ENCODE assay signal across 8 mouse cellular contexts in the genomic region with DNA sequence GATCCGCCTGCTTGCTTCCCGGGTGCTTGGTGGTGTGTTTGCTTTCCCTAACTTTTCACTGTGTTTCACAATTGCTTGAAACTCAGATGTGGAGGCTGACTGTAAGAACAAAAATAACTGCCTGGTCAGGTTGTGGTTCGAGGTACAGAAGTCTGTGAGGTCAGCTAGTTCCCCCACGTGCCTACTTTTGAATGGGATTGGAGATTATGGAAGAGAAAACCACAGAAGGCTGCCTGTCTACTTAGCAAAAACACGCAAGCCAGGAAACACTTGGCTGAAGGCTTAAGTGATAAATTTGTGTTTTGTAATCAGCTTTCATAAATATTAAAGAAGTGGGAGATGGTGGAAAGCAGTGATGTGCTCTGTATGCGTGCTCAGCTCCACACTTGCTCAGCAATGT.
A peak's percentile ranks its signal among the peaks of the same experiment; 100 is the strongest.
DNase-seq lines count a peak whose midpoint lies in the region; ATAC-seq and TF ChIP-seq lines count a peak whose summit lies in the region.

No protein-coding gene starts in this region.

- peaks cover 89% of the 10 kb centered on the region for H3K4me1 ChIP-seq in heart, embryonic 10.5 days
- peaks cover 17% of the 10 kb centered on the region for H3K4me1 ChIP-seq in forebrain, postnatal 0 days (ENCODE audit: insufficient read depth)
- H3K4me1 ChIP-seq in liver, embryonic 16.5 days (ENCODE audit: control insufficient read depth, low read depth, low read length) = peaks cover 63% of the 10 kb centered on the region
- peaks cover 91% of the 10 kb centered on the region for H3K4me1 ChIP-seq in thymus, adult 2 months (replicated peaks; ENCODE audit: control insufficient read depth, insufficient read depth, low read length)

- no peaks in the 10 kb centered on the region for H3K27me3 ChIP-seq in heart, embryonic 10.5 days (ENCODE audit: insufficient read depth, poor library complexity, severe bottlenecking)
- no peaks in the 10 kb centered on the region for H3K27me3 ChIP-seq in forebrain, postnatal 0 days (ENCODE audit: insufficient read depth, low read length)
- H3K27me3 ChIP-seq in liver, embryonic 16.5 days (ENCODE audit: control insufficient read depth, insufficient read depth, low read depth, low read length) = no peaks in the 10 kb centered on the region
- no peaks in the 10 kb centered on the region for H3K27me3 ChIP-seq in thymus, adult 2 months (ENCODE audit: control insufficient read depth, insufficient read depth, low read length)

- no peaks in the 10 kb centered on the region for H3K9me3 ChIP-seq in heart, embryonic 10.5 days
- no peaks in the 10 kb centered on the region for H3K9me3 ChIP-seq in forebrain, postnatal 0 days (ENCODE audit: low read length)
- H3K9me3 ChIP-seq in liver, embryonic 16.5 days (replicated peaks; ENCODE audit: control insufficient read depth, low read length) = no peaks in the 10 kb centered on the region

- H3K4me2 ChIP-seq in forebrain, postnatal 0 days (ENCODE audit: low read depth) = peak overlapping the region; percentile 36
- peak overlapping the region; percentile 49 for H3K4me2 ChIP-seq in liver, embryonic 16.5 days (ENCODE audit: low read depth, low read length)

- TF ChIP-seq CTCF in forebrain, postnatal 0 days (IDR thresholded peaks at IDR 0.05; ENCODE audit: low read depth) = no peak
- no peak for TF ChIP-seq CTCF in thymus, adult 2 months (IDR thresholded peaks at IDR 0.05; ENCODE audit: borderline replicate concordance, control insufficient read depth, extremely low read depth, insufficient read depth, low read length, poor library complexity)

- no peak for DNase-seq in heart, embryonic 10.5 days (ENCODE audit: low spot score)
- DNase-seq in heart, adult 9 months (ENCODE audit: low spot score in 2 of 2) = no peak
- peak; percentile 94 for DNase-seq in 416B (ENCODE audit: low read depth)
- DNase-seq in forebrain, postnatal 0 days = no peak
- no peak for DNase-seq in thymus, adult 2 months
- no peak for DNase-seq in left cerebral cortex, postnatal 4 days
- no peak for DNase-seq in left cerebral cortex, postnatal 10 days (ENCODE audit: extremely low spot score in 1 of 2, low spot score in 2 of 2)

- peak overlapping the region; percentile 89 for H3K27ac ChIP-seq in heart, embryonic 10.5 days
- peak overlapping the region; percentile 62 for H3K27ac ChIP-seq in forebrain, postnatal 0 days (ENCODE audit: low read depth, low read length)
- peak overlapping the region; percentile 65 for H3K27ac ChIP-seq in liver, embryonic 16.5 days (ENCODE audit: low read length)
- H3K27ac ChIP-seq in thymus, adult 2 months (ENCODE audit: control insufficient read depth, insufficient read depth, low read length) = no peak overlapping the region

- intact Hi-C loops in left cerebral cortex, postnatal 4 days (cut with DNase I) = no loop called here
- intact Hi-C loops in left cerebral cortex, postnatal 10 days (cut with DNase I) = no loop called here

- H3K4me3 ChIP-seq in heart, embryonic 10.5 days = peak overlapping the region; percentile 36
- no peak overlapping the region for H3K4me3 ChIP-seq in forebrain, postnatal 0 days (ENCODE audit: low read depth, low read length)
- H3K4me3 ChIP-seq in liver, embryonic 16.5 days (ENCODE audit: low read depth, low read length) = no peak overlapping the region
- no peak overlapping the region for H3K4me3 ChIP-seq in thymus, adult 2 months (ENCODE audit: control insufficient read depth, insufficient read depth, low read length)

- ATAC-seq in forebrain, postnatal 0 days = no peak
- no peak for ATAC-seq in liver, embryonic 16.5 days (ENCODE audit: low read depth)

- 68% methylated on average over 6 of the region's 6 CpGs for WGBS in heart, embryonic 10.5 days
- 51% methylated on average over 6 of the region's 6 CpGs for WGBS in forebrain, postnatal 0 days
- 21% methylated on average over 6 of the region's 6 CpGs for WGBS in liver, embryonic 16.5 days (ENCODE audit: insufficient replicate concordance)
- 33% methylated on average over 6 of the region's 6 CpGs for WGBS in thymus, adult 2 months

- peaks cover 6% of the 10 kb centered on the region; the same call in 1 of the 2 replicates for H3K36me3 ChIP-seq in heart, embryonic 10.5 days
- peaks cover 8% of the 10 kb centered on the region for H3K36me3 ChIP-seq in forebrain, postnatal 0 days (ENCODE audit: insufficient read depth)
- H3K36me3 ChIP-seq in liver, embryonic 16.5 days (ENCODE audit: control insufficient read depth, insufficient read depth) = no peaks in the 10 kb centered on the region
- H3K36me3 ChIP-seq in thymus, adult 2 months (ENCODE audit: control insufficient read depth, insufficient read depth, low read length) = no peaks in the 10 kb centered on the region

- H3K9ac ChIP-seq in forebrain, postnatal 0 days = peak overlapping the region; percentile 39; the same call in 1 of the 2 replicates
- H3K9ac ChIP-seq in liver, embryonic 16.5 days (ENCODE audit: low read depth, low read length) = peak overlapping the region; percentile 40

- TF ChIP-seq POLR2A in thymus, adult 2 months (IDR thresholded peaks at IDR 0.05; ENCODE audit: control insufficient read depth, extremely low read depth, insufficient read depth, low read length, poor library complexity) = no peak
